Mouse (Mus musculus): ENCODE data around the gene Kel.

The Kel gene

DNA sequence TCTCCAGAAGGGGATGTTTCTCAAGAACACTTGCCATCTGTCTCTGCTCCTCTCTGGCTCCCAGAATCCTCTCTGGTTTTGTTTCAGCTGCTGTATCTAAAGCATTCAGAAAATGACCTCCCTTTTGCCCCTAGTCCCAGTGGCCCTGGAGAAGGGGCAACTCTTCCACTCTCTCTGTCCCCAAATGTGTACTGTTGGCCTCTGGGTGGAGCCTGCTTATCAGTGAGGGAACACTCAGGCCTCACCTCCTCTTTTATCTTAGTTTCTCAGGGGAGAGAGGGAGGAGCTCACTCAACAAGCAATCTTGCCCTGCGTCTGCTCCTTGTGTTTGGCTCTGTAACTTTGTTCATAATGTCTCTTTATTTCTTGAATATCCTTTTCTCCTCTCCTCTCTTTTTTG, at the start of gene Kel:
TSS of gene Kel (minus strand) at position 217 of the 400 bp plus-strand sequence.
- peak; percentile 8 for DNase-seq (ENCODE audit: low spot score)

DNA sequence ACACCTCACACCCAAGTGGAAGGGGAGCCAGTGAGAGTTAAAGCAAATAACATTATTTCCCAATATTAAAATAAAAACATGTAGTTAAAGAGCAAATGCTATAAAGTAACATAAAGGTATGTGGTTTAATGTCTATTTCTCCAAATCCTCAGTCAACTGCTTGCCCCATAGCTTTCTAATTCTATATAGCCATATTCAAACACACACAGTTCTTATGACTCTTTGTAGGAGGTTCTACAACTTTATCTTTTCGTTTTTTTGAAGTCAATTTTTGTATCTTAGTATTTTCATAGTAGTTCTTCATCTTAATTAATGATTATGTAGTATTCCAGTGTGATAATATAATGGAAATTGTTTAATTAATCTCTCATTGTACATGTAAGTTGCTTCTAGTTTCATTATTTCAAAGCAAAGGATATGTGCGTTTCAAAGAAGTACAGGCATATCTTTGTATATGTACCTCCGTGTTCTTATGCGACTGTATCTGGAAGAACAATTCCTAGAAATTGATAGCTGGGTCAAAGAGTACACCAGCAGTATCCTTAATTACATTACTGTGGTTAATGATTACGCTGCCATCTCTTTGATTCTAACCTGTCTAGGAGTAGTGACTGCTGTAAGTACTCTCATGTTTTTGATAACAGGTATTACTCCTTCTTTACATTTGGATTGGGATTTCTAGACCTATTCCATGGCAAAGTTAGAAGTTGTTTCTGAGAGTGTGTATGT, 40.7 kb upstream of the Kel start:
- no peak for DNase-seq (ENCODE audit: low spot score)

DNA sequence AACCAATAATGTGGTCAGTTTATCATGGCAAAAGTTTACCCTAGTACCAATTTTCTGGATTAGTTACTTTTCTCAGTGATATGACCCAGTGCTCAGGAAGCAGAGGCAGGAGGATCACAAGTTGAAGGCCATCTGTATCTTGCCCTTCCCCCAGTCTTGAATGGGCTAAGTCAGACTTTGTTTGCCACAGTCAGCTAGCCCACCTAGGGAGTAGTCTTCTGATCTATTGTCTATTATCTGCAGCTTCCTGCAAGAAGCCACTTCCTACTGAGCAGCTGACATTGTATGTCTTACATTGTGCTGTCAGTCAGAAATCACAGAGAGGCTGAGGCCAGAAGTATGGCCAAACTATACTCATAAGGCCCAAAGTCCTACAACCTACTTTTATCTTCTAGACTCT, 37.0 kb upstream of the Kel start:
- no peak for DNase-seq (ENCODE audit: low spot score)

DNA sequence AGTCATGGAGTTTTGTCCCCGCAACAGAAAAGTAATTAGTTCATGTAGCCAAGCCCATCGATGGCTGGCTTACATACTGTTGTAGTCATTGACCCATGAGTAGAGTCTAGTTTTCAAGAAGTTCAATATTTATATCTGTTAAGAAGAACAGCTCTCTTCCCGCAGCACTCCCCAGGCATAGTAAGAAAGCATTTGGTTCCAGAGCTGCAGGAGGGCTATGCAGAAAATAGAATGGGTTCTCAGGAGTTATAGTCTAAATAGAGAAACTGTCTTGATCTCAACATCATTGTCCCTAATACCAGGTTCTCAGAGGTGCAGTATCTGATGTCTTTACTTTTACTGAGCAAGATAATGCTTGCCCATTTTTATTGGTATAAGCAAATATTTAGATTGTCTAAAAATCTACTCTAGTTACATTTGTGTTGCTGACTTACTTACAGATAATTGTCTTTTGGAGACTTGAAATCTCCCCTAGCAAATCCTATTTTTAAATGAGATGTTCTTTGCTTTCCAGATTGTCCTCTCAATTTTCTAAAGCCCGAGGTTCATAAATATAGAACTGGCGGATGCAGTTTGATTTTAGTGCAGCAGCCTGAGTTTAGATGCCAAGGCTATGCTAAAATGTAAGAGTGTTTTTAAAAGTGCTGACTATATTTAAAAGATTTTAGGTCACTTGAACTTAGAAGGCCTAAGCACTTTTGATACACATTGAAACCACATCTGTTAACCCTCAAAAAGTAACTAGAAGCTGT, 30.8 kb upstream of the Kel start:
- no peak for DNase-seq (ENCODE audit: low spot score)

DNA sequence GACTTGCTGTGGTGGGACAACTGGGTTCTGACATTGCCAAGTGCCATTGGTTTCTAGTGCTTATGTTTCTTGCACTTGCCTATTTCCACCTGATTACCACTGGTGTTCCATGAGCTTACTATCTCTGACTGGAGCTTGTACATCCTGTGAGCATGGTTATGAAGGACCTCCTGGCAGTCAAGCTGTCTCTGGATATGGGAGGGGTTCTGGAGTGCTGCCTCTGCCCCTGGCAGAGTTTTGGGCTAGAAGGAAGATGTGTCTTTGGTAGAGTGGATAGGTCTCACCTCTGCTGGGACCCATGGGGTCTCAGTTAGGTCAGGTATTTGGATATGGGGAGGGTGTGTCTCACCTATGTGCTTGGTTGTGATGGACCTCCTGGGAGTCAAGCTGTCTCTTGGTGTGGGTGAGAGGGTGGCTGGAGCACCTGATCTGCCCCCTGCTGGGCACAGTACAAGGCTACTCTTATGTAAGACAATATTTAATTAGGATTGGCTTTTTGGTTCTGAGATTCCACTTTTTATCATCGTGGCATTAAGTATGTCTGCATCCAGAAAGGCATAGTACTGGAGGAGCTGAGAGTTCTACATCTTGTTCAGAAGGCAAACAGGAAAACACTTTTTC, 24.0 kb upstream of the Kel start:
- no peak for DNase-seq (ENCODE audit: low spot score)

DNA sequence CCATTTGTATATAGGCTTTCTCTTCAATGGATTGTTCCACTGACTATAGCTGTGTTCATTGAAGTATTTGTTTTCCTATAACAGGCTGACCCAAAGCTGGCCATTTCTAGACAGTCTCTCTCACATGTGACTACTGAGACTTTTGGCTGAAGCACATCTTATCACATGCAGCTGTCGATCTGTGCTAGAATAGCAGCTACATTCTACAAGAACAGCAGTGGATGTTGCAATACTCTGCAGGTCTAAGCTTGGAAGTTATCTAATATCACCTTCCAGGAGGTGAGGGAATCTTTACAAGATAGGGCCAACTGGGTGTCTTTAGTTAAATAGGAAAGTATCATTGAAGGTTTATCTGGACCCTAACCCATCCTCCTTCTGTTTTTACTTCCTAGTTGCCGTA, 17.3 kb upstream of the Kel start:
- DNase-seq (ENCODE audit: low spot score): no peak

DNA sequence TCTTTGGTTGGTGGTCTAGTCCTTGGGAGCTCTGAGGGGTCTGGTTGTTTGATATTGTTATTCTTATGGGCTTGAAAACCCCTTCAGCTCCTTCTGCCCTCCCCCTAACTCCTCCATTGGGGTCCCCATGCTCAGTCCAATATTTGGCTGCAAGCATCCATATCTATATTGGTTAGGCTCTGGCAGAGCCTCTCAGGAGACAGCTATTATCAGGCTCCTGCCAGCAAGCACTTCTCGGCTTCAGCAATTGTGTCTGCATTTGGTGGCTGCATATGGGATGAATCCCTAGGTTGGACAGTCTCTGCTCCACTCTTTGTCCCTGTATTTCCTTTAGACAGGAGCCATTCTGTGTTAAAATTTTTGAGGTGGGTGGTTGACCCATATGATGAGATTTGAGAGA, 6.1 kb upstream of the Kel start:
- DNase-seq (ENCODE audit: low spot score): no peak

DNA sequence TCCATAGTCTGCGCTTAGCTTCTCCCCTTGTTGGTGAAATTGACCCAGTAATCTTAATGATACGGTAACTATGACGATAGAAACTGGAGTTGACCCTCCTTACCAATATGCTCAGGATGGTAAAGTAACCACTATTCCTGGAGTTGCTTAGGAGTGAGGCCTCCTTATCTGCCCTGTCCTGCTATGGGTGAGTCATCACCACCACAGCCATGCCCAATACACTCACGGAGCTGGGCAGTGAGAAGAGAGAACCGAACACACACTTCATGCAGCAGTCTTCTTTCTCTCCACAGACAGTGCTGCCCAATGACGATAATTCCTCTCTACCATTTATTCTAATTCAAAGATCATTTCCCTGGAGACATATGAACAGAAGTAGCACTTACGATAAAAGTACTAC, 2.1 kb upstream of the Kel start:
- DNase-seq (ENCODE audit: low spot score): no peak

DNA sequence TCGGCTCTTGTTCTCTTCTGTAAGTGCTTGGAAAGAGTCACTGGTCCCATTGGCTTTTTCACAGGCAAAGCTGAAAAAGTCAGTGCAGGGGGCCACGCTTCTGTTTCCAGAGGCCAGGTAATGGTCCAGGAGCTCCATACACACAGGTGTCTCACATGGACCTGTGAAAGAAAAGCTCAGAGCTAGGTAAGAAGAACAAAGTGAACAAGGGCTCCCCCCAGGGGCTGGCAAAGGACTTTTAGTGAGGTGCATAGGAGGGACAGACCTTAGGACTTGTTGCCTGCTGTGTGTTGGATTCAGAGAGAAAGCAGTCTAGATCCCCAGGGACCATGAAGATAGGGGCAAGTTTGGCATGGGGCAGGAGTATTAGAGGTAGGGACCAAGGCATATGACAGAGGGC, 1.2 kb downstream of the Kel start:
- DNase-seq (ENCODE audit: low spot score): peak; percentile 32

DNA sequence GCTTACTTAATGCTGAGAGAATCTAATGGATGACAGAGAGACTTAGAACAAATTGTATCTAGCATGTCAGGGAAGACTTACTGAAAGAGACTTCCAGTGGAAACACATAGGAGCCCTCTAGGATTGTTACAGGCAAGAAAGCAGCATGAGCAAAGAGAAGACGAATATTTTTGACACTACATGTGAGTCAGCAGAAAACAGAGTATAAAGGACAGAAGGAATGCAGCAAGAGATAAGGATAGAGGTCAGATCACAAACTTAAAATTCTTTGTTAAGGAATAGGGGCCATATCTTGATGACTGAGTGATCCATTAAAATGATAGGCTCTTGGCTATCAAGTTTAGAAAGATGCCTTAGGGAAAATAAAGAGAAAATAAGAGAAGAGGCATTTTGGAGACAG, 2.9 kb downstream of the Kel start:
- no peak for DNase-seq (ENCODE audit: low spot score)

DNA sequence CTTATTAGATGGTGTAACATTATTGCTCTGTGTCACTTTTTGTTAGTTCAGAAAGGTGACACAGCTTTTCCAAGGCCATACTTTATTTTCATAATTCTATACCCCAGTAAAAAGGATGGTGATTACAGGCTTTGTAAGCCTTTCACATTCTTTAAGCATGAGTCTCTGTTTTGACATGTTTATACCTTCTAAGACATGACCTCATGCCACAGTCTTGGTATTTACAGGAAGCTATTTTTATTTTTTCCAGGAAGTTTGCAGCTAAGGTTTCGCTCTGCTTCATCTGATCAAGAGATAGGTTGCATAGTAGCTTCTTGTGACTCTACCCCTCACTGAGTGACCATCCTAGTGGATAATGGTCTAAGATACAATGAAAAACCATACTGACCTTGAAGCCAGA, 9.7 kb downstream of the Kel start:
- no peak for DNase-seq (ENCODE audit: low spot score)

DNA sequence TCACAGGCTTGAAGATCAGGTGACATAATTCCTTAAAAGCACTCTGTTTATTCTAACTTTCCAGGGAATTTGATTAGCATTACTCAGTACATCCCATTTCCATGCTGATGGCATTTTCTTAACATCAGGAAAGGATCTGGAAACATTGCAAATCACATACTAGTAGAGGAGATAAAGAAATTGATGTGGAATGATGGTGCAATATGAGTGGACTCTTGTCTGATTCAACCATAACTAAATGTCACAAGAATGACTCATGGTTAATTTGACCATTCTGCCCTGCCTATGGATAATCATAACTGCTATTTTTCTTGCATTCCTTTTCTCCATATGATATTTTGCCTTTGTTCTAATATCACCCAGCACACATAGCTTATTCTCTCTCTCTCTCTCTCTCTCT, 11.9 kb downstream of the Kel start:
- no peak for DNase-seq (ENCODE audit: low spot score)

DNA sequence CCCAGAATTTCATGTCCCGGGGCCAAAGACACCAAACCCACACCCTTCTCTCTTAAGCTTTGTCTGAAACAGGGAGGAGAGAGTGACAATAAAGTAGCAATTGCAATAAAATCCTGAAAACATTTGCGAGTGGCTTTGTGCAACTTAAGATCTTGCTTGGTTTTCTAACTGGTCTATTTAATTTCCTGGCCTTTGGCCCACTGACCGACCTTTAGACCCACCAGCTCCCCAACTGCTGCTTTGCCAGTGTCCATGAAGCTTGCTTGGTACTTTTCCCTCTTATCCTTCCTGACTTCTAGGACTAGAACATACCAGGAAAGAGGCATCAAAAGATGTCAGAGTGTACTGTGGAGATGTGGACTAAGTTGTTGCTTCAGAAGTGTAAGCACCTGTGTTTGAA, 18.5 kb downstream of the Kel start:
- no peak for DNase-seq (ENCODE audit: low spot score)

DNA sequence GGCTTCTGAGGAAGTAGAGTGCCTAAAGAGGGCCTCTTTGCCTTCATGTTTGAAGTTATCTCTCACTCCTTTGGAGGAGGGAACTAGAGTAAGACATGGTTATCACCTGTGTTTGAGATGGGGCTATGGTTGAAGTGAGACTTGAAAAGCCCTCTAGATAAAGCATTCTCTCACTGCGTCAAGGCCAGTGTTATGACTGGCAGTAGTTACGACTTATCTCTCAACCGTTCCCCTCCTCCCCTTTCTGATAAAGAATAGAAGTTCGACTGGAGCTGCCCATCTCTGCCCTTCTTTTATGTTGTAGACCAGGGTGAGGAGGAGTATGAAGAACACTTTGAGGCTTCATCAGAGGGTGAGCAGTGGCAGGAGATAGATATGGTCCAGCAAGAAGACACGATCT, 19.2 kb downstream of the Kel start:
- no peak for DNase-seq (ENCODE audit: low spot score)

DNA sequence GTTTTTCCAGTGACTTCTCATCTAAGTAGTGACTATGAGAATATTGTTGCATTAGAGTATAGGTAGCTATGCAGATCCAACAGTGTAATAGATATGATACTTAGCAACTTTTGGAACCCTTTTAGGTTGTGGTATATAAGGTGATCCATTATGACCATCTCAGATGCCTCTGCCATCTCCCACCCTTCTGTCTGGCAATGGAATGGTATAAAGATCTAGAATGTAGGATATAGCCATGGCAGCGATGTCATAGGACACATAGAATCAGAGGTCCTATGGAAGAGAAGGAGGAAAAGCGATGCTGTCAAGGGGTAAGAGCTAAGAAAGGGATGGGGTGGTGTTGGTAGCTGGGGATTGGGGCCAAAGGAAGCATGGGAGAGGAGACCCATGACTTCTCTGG, 20.0 kb downstream of the Kel start, which contains the start of gene Llcfc1:
TSS of gene Llcfc1 (plus strand) at position 301 of the 400 bp plus-strand sequence.
- no peak for DNase-seq (ENCODE audit: low spot score)

DNA sequence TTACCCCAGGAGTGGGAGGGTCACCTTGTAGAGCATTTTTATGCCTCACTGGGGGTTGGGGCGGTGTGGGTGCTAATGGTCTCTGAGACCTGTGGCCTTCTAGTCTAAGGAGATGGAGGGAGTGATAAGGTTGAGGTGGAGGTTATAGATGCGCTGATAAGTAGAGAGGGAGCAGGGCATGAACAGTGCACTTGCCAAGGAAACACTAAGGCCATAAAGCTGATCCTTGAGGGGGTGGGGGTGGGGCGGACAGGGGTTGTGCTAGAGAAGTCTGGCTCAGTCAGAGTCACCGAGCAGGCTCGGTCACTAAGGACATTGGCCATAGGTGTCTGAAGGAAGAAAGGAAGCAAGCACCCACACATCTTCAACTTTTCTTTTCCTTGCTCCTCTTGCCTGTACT, 22.5 kb downstream of the Kel start:
- DNase-seq (ENCODE audit: low spot score): no peak

DNA sequence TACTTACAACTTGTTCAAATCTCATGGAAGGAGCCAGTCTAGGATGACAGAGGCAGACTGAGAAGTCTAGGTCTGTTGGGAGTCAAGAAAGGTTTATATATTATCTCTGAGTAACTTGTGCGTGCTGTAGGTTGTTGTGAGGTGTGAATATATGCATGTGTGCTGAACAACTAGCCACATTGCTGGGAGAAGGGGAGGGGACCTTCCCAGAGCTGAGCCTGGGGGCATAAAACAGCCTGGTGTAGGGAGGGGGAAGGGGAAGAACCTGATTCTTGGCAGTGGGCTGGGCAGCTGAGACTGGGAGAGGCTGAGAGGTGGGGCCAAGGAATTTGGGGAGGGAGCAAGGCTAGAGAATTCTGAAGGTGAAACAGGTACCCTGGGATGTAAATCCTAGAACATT, 23.5 kb downstream of the Kel start, which contains the start of gene Trpv5:
TSS of gene Trpv5 (minus strand) at position 101 of the 400 bp plus-strand sequence.
- DNase-seq (ENCODE audit: low spot score): no peak

DNA sequence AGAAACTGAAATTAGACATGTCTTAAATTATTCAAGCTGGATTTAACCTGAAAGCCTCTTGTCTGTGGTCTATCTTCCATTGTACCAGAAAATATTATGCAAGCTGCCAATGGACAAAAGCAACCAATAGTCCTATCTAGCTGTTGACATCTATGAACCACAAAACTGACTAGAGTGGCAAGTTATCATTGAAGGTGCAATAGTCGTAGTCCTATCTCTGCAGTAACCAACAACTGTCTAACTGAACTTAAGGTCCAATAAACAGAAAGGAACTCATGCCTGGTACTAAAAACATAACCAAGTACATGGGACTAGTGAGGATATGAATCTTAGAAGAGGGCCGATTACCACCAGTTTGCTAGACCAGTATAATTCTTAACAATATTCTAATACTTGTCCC, 27.6 kb downstream of the Kel start:
- DNase-seq (ENCODE audit: low spot score): no peak

DNA sequence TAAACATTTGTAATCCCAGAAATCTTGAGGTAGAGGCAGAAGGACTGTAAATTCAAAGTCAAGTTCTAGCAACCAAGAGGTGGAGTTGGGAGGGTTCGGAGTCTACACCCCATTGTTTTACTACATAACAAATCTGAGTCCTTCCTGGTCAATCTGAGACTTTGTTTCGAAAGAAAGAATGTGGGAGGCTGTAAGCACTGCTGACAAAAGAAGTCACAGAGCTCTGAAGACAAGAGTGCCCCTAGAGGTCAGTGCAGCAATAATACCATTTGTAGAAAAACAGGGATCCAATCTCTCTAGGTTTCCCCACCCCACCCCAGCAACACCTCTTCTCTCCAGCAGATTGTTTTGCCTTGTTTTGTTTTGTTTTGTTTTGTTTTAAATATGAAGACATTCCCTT, 41.8 kb downstream of the Kel start:
- no peak for DNase-seq (ENCODE audit: low spot score)

DNA sequence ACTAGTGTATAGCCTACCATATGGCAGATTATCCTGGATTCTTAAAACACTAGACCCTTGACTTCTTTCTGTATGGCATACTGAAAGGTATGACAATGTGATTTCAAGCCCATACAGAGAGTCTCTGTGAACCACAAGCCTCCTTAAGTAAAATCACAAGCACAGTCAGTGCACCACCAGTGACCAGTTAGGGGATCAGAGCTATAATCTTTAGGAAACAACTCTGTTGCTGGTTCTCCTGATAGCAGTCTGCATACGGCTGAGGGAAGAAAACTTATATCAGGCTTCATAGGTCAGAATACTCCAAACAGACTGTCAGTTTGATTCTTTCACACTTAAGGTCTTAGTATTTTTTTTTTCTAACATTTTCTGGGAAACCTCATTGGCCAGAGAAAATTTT, 45.7 kb downstream of the Kel start:
- DNase-seq (ENCODE audit: low spot score): no peak

DNA sequence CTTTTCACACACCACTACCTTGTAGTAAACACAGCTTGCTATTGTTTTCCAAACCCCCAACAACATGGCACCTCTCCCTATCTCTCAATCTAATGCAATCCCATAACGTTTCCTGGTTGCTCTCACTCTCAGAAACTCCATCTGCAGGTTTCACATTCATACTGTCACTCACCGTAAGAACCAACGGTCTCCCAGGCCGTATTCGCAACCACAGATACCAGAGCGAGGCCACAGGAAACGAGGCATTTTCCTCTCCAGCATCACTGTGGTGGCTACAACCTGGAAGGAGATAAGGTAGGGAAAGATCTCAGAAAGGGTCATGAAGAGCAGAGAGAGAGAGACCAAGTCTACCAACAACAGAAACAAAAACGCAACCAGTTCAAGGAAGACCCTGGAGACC, 49.5 kb downstream of the Kel start:
- DNase-seq (ENCODE audit: low spot score): no peak

DNA sequence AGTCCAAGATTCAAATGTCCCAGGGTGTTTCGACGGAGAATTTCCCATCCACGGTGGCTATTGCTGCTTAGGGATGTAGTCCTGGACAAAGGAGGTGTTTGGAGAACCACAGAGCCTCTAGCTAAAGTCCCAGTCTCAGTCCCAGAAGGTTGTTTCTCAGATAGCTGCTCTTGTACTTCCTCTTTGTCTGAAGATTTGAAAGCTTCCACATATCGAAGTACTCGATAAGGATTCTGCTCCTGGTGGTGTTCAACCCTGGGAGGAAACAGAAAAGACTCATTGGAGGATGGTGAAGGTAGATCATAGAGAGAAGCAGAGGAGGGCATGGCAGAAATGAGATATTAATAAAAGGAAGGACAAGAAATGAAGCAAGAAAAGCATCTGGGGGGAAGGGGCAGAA, 51.0 kb downstream of the Kel start:
- no peak for DNase-seq (ENCODE audit: low spot score)

DNA sequence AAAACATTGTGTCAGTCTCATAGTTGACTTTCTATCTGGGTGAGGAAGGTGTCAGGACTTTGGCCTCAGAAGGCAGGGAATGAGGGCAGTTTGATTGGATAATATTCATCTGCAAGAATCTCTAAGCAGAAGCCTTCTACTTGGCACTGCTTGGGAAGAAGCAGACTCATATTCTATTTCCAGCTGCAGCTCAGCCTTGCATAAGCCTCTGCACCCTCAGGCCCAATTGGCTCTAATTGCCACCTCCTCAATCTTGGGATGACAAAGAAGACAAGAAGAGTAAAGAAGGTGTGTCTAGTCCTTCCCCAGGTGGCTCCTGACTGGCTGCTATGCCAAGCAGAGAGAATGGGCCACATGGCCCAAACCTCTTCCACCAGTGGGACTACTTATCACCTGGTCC, 57.5 kb downstream of the Kel start:
- no peak for DNase-seq (ENCODE audit: low spot score)
